Mouse (Mus musculus) thymus, postnatal 14 days (tissue): Measurements from ENCODE around the gene Olfr1135.

Experiments used
- DNase-seq: peaks from one replicate; pipeline ENCODE4 v3.0.0; 2021

Olfr1135 gene

GRCm38 (mm10) chr2:87673564-87673963 is at the start of gene Olfr1135:
TSS of gene Olfr1135 (minus strand) at chr2:87673664.
- no peak for DNase-seq

- no peak for DNase-seq
These were observed 39.6 kb upstream of the Olfr1135 start, which contains the start of gene Olfr1137 for GRCm38 (mm10) chr2:87713079-87713478. TSS of gene Olfr1137 (minus strand) at chr2:87713179.

- DNase-seq, result no peak
These were observed 20.4 kb upstream of the Olfr1135 start, which contains the start of gene Olfr1136 for GRCm38 (mm10) chr2:87693847-87694246. TSS of gene Olfr1136 (minus strand) at chr2:87693947.

- no peak for DNase-seq
These were observed 15.1 kb downstream of the Olfr1135 start, which contains the start of gene Olfr1134 for GRCm38 (mm10) chr2:87658360-87658759. TSS of gene Olfr1134 (minus strand) at chr2:87658460.

- DNase-seq, result no peak
These were observed 26.2 kb downstream of the Olfr1135 start, which contains the start of gene Olfr1133 for GRCm38 (mm10) chr2:87647274-87647673. TSS of gene Olfr1133 (minus strand) at chr2:87647374.

- no peak for DNase-seq
These were observed 31.0 kb downstream of the Olfr1135 start for GRCm38 (mm10) chr2:87642441-87642840.

GRCm38 (mm10) chr2:87637435-87637834 is 36.0 kb downstream of the Olfr1135 start, which contains the start of gene Olfr1132:
TSS of gene Olfr1132 (minus strand) at chr2:87637535.
- no peak for DNase-seq

GRCm38 (mm10) chr2:87626804-87627203 is 46.7 kb downstream of the Olfr1135 start, which contains the start of gene Olfr1131:
TSS of gene Olfr1131 (plus strand) at chr2:87627104.
- no peak for DNase-seq
